9 mouse cellular contexts compared by ENCODE assay signal in the genomic region with DNA sequence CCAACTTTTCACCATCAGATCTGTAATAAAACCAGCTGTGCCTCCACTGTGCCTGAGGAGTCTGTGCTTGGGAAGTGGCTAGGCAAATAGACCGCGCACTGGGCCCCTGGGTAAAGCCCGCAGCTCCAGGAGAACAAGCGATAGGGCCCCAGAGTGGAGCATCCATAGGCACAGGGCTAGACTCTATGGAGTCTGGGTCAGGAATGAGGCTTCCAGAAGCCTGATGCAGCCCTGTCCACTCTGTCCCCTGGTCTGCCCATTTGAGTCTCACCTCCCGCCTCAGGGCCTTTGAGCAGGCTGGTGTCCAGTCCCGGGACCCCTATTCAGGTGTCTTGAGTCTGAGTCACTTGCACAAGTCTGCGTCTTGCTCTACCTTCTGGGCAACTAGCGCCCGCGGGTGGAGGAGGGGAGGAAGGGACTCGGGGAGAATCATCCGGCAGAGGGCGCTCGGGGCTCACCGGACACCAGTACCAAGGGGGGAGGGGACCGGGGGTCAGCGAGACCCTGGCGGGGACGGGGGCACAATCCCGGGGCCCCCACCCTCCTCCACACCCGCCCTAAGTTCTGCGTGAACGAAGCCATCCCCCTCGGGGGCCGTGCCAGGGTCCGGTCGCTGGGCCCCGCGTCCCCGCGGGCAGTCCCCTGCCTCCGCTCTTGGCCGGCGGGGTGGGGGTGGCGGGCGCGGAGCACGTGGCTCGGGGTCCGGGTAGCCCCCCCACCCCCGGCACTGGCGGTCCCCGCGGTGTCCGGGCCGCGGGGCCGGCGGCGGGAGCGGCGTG. TPM values are rescaled to one million over a fixed set of nuclear protein-coding genes. Genes with fewer than 3 reads are reported as not detected.
DNase-seq lines count a peak whose midpoint lies in the region; ATAC-seq lines count a peak whose summit lies in the region.
"Had no signal": no experiment of that assay in that cellular context is flagged by ENCODE, and none has a peak within 500 bp of the region (broad histone marks: within the 10 kb centered on the region; RNA-seq: fewer than 3 reads in every experiment).

Gene Necab2 (plus strand): TSS at position 509 of the 779 bp plus-strand sequence.

- H3K36me3 ChIP-seq in megakaryocyte, embryonic 14.5 days (replicated peaks; ENCODE audit: low read length) = peaks cover 37% of the 10 kb centered on the region

- peak; percentile 25 for ATAC-seq in inflammation-experienced regulatory T-cells, adult 6 months

- H3K4me1 ChIP-seq in megakaryocyte, embryonic 14.5 days = peaks cover 25% of the 10 kb centered on the region

- peak within 1 kb of the TSS; percentile 87 for H3K4me3 ChIP-seq in megakaryocyte, embryonic 14.5 days (replicated peaks)

- no peaks in the 10 kb centered on the region for H3K9me3 ChIP-seq in megakaryocyte, embryonic 14.5 days

- peaks cover 91% of the 10 kb centered on the region for H3K27me3 ChIP-seq in megakaryocyte, embryonic 14.5 days (replicated peaks)

- peak; percentile 51 for DNase-seq in T-cell, adult 2 months (ENCODE audit: low spot score)
- peak; percentile 87 for DNase-seq in cerebellum, postnatal 36 days
- DNase-seq in gastrocnemius, adult 8-10 months (ENCODE audit: low spot score in 2 of 2) = peak; percentile 74 to 75
- peak; percentile 62 to 90 for DNase-seq in left cerebral cortex, adult 9 months (ENCODE audit: low spot score in 2 of 2)
- DNase-seq in right cerebral cortex, postnatal 25 days = peak; percentile 83
- peak; percentile 74 to 77 for DNase-seq in urinary bladder, postnatal 36 days (ENCODE audit: low spot score in 2 of 2)

RNA-seq across cellular contexts. Expression of gene Necab2, which starts in this region (rescaled TPM):
- total RNA-seq in gastrocnemius, adult 8-10 months (2022) = under 1 TPM in 1 of 4 experiments, not detected in 3; 0.22 TPM
- not detected for polyA plus RNA-seq in inflammation-experienced regulatory T-cells, adult 6 months (2017; shearing (Covaris generic))
- not detected in 2 replicates for polyA plus RNA-seq in megakaryocyte, embryonic 14.5 days (2012; ENCODE audit: insufficient read depth, low replicate concordance)
- total RNA-seq: hematopoietic stem cell, adult 5-6 weeks had no signal

Comparison
In these comparisons a context has a peak if more than half of its experiments do, and no peak if none do; other contexts are left out.
1. Peak in every context shown above with its lines: DNase-seq, ATAC-seq and H3K4me3 ChIP-seq.
2. Peak in DNase-seq in gastrocnemius, adult 8-10 months; RNA of the gene not detected or under 1 TPM.
3. Peak in ATAC-seq in inflammation-experienced regulatory T-cells, adult 6 months; RNA of the gene not detected or under 1 TPM.